Mouse (Mus musculus): ENCODE data around the gene Grap. TPM values are rescaled to one million over a fixed set of nuclear protein-coding genes. Genes with fewer than 3 reads are reported as not detected.
A peak's percentile ranks its signal among the peaks of the same experiment; 100 is the strongest.

Grap gene
- polyA plus RNA-seq (2012; rRNA removed): 119 and 124 TPM in 2 replicates

DNA sequence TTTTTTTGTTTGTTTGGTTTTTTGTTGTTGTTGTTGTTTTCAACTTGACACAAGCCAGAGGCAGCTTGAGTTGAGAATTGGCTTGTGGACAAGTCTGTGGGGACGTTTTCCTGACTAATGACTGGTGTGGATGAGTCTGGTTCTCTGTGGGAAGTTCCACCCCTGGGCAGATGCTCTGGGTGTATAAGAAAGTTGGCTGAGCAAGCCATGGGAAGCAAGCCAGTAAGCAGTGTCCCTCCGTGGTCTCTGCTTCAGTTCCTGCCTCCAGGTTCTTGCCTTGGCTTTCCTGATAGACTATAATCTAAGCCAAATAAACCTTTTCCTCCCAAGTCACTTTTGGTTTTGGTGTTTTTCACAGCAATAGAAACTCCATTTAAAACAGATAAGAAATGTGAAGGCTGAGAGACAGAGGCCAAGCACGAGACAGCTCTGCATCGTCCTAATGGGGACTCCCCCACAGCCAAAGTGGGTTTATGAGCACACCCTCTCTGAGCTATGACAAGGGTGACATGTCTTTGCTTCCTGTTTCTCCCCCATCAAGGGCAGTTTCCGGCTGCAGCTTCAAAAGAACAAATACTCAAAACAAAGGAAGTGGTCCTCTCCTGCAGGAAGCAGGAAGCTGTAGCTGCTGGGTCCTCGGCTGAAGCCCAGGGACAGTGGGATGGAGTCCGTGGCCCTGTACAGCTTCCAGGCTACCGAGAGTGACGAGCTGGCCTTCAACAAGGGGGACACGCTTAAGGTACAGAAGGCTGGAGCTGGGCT is at the start of gene Grap:
Grap (plus strand) TSS at position 580 of the 762 bp plus-strand sequence.
- Histone ChIP-seq H3K36me3 (ENCODE audit: control insufficient read depth, insufficient read depth, low read length) (no peaks in the 10 kb centered on the region), H3K27me3 (ENCODE audit: control insufficient read depth, insufficient read depth, low read length) (no peaks in the 10 kb centered on the region), H3K4me1 (replicated peaks; ENCODE audit: control insufficient read depth, insufficient read depth, low read length) (peaks cover 64% of the 10 kb centered on the region), H3K27ac (ENCODE audit: control insufficient read depth, insufficient read depth, low read length) (peak within 1 kb of the TSS; percentile 82), H3K4me3 (ENCODE audit: control insufficient read depth, insufficient read depth, low read length) (peak within 1 kb of the TSS; percentile 87)
- TF ChIP-seq POLR2A (IDR thresholded peaks at IDR 0.05; ENCODE audit: control insufficient read depth, extremely low read depth, insufficient read depth, low read length, poor library complexity): peak; percentile 85
- no peak for TF ChIP-seq CTCF (IDR thresholded peaks at IDR 0.05; ENCODE audit: borderline replicate concordance, control insufficient read depth, extremely low read depth, insufficient read depth, low read length, poor library complexity)
- DNase-seq: peak; percentile 79
- WGBS: 14% methylated on average over 10 of the region's 10 CpGs

DNA sequence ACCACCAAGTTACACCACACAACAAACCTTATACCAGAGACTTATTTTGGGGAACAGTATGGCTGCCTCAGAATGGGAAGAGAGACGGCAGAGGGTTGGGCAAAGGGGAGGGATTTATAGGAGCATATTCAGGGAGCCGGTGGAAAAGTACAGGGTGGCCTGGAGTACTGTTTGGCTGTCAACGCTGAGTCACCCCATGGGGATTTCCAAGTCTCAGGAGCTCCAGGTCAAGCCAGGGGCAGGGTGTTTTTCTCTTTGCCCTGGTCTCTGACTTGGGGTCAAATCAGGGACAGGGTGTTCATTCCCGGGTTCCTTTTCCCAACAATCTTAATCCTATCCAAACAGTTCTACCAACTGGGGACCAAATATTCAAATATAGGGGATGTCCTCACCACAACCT is 45.0 kb upstream of the Grap start:
- H3K27me3 ChIP-seq (ENCODE audit: control insufficient read depth, insufficient read depth, low read length): 0 out of 2 replicates have a peak, but pooled peaks cover 3% of the 10 kb centered on the region
- H3K4me1 ChIP-seq (replicated peaks; ENCODE audit: control insufficient read depth, insufficient read depth, low read length): peaks cover 2% of the 10 kb centered on the region; the same call in 1 of the 2 replicates
- H3K27ac ChIP-seq (ENCODE audit: control insufficient read depth, insufficient read depth, low read length): no peak overlapping the region
- DNase-seq: no peak
- TF ChIP-seq CTCF (IDR thresholded peaks at IDR 0.05; ENCODE audit: borderline replicate concordance, control insufficient read depth, extremely low read depth, insufficient read depth, low read length, poor library complexity): no peak
- TF ChIP-seq POLR2A (IDR thresholded peaks at IDR 0.05; ENCODE audit: control insufficient read depth, extremely low read depth, insufficient read depth, low read length, poor library complexity): no peak
- H3K36me3 ChIP-seq (ENCODE audit: control insufficient read depth, insufficient read depth, low read length): no peaks in the 10 kb centered on the region
- WGBS: 82% methylated on average over 4 of the region's 4 CpGs
- no peak overlapping the region for H3K4me3 ChIP-seq (ENCODE audit: control insufficient read depth, insufficient read depth, low read length)

DNA sequence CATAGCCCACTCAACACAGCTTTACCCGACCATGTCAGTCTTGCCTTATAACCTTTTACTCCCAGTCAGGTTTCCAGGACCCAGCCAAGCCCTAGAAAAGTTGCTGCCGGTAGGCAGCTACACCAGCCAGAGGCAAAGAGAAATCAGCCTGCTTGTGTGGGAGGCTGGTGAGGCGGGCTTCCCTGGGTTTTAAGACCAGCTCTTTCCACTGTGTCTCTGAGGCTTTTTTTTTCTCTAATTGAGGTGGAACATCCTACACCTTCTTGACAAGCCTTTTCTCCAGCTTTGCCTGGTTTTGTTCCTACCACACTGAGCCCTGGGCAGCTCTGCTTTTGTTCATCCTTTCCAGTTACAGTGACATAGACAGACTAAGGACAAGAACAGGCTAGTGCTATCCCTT is 41.9 kb upstream of the Grap start:
- H3K36me3 ChIP-seq (ENCODE audit: control insufficient read depth, insufficient read depth, low read length): no peaks in the 10 kb centered on the region
- no peak overlapping the region for H3K4me3 ChIP-seq (ENCODE audit: control insufficient read depth, insufficient read depth, low read length)
- no peak for TF ChIP-seq POLR2A (IDR thresholded peaks at IDR 0.05; ENCODE audit: control insufficient read depth, extremely low read depth, insufficient read depth, low read length, poor library complexity)
- no peaks in the 10 kb centered on the region for H3K4me1 ChIP-seq (replicated peaks; ENCODE audit: control insufficient read depth, insufficient read depth, low read length)
- H3K27me3 ChIP-seq (ENCODE audit: control insufficient read depth, insufficient read depth, low read length): peaks cover 2% of the 10 kb centered on the region; the same call in 1 of the 2 replicates
- 81% methylated on average over 3 of the region's 3 CpGs for WGBS
- DNase-seq: no peak
- H3K27ac ChIP-seq (ENCODE audit: control insufficient read depth, insufficient read depth, low read length): no peak overlapping the region

DNA sequence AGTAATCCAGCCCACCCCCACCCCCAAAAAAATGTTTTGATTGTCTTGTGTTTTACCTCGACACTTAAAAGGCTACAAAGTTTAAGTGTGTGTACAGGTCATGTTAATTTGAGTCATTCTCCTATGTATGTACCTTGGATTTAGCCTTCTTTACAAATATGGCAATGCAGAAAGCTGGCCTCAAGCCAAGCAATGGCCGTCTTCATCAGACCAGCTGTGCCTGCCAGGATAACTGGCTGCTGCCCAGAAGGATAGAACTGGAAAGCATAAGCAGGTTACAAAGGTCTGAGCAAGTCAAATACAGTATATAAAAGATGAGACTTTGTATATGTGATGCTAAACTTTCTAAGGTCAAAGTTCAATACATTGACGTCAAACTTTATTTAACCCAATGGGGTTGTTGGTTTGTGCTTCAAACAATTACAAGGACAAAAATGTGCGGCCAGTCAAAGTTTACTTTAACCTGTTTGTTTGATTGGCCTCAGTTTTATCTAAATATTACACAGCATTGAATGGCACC is 40.9 kb upstream of the Grap start:
- H3K36me3 ChIP-seq (ENCODE audit: control insufficient read depth, insufficient read depth, low read length): no peaks in the 10 kb centered on the region
- 91% methylated on average over 4 of the region's 4 CpGs for WGBS
- no peak overlapping the region for H3K4me3 ChIP-seq (ENCODE audit: control insufficient read depth, insufficient read depth, low read length)
- H3K27ac ChIP-seq (ENCODE audit: control insufficient read depth, insufficient read depth, low read length): no peak overlapping the region
- no peak for DNase-seq
- no peaks in the 10 kb centered on the region for H3K4me1 ChIP-seq (replicated peaks; ENCODE audit: control insufficient read depth, insufficient read depth, low read length)
- TF ChIP-seq CTCF (IDR thresholded peaks at IDR 0.05; ENCODE audit: borderline replicate concordance, control insufficient read depth, extremely low read depth, insufficient read depth, low read length, poor library complexity) (no peak), POLR2A (IDR thresholded peaks at IDR 0.05; ENCODE audit: control insufficient read depth, extremely low read depth, insufficient read depth, low read length, poor library complexity) (no peak)
- H3K27me3 ChIP-seq (ENCODE audit: control insufficient read depth, insufficient read depth, low read length): peaks cover 2% of the 10 kb centered on the region; the same call in 1 of the 2 replicates

GRCm38 (mm10) chr11:61614401-61614800 is 38.7 kb upstream of the Grap start:
- WGBS: 43% methylated on average over 5 of the region's 5 CpGs
- DNase-seq: no peak
- Histone ChIP-seq H3K27ac (ENCODE audit: control insufficient read depth, insufficient read depth, low read length) (no peak overlapping the region), H3K4me1 (replicated peaks; ENCODE audit: control insufficient read depth, insufficient read depth, low read length) (no peaks in the 10 kb centered on the region), H3K27me3 (ENCODE audit: control insufficient read depth, insufficient read depth, low read length) (peaks cover 2% of the 10 kb centered on the region; the same call in 1 of the 2 replicates), H3K4me3 (ENCODE audit: control insufficient read depth, insufficient read depth, low read length) (no peak overlapping the region), H3K36me3 (ENCODE audit: control insufficient read depth, insufficient read depth, low read length) (no peaks in the 10 kb centered on the region)
- TF ChIP-seq CTCF (IDR thresholded peaks at IDR 0.05; ENCODE audit: borderline replicate concordance, control insufficient read depth, extremely low read depth, insufficient read depth, low read length, poor library complexity) (no peak), POLR2A (IDR thresholded peaks at IDR 0.05; ENCODE audit: control insufficient read depth, extremely low read depth, insufficient read depth, low read length, poor library complexity) (no peak)

DNA sequence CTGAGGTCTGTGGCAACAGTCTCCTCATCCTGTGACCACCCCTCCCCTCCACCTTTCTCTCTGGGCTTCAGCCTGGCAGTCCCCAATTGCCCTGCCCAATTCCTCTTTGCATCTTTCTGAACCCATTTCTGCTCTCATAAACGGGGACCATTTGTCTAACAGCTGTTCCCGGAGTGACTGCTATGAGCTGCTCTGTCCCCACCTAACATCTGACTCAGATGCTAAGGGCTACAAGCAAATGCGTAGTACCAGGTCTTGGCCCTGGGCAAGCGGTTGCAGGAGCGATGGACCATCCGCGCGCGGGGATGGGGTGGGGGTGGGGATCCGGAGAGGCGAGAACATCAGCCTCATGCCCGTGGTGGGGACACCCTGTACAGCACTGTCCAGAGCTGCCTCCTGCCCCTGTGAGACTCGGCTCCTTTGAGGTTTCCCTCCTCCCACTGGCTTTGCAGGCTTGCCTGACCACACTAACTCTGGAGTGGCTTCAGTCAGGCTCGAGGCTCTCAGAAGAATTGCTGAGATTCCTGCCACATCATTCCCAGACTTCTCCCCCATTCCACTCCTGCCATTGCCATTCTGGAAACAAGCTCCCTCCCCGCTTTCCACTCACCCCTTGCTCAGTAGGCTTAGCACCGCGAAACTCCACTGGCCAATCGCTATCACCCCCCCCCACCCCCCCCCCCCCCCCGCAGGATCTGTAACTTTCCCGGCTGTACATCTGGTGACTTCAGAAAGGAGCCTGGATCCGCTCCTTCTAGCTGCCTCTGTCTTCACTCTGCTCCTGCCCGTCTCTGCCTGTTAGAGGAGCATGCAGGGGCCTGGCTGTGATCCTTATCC is 37.2 kb upstream of the Grap start:
- TF ChIP-seq CTCF (IDR thresholded peaks at IDR 0.05; ENCODE audit: borderline replicate concordance, control insufficient read depth, extremely low read depth, insufficient read depth, low read length, poor library complexity): no peak
- no peak for TF ChIP-seq POLR2A (IDR thresholded peaks at IDR 0.05; ENCODE audit: control insufficient read depth, extremely low read depth, insufficient read depth, low read length, poor library complexity)
- no peak for DNase-seq
- 21% methylated on average over 18 of the region's 22 CpGs for WGBS
- H3K27ac ChIP-seq (ENCODE audit: control insufficient read depth, insufficient read depth, low read length): no peak overlapping the region
- no peaks in the 10 kb centered on the region for H3K36me3 ChIP-seq (ENCODE audit: control insufficient read depth, insufficient read depth, low read length)
- H3K4me1 ChIP-seq (replicated peaks; ENCODE audit: control insufficient read depth, insufficient read depth, low read length): no peaks in the 10 kb centered on the region
- H3K27me3 ChIP-seq (ENCODE audit: control insufficient read depth, insufficient read depth, low read length): peaks cover 2% of the 10 kb centered on the region; the same call in 1 of the 2 replicates
- no peak overlapping the region for H3K4me3 ChIP-seq (ENCODE audit: control insufficient read depth, insufficient read depth, low read length)
